ENCODE assay signal across 15 mouse cellular contexts in the genomic region with DNA sequence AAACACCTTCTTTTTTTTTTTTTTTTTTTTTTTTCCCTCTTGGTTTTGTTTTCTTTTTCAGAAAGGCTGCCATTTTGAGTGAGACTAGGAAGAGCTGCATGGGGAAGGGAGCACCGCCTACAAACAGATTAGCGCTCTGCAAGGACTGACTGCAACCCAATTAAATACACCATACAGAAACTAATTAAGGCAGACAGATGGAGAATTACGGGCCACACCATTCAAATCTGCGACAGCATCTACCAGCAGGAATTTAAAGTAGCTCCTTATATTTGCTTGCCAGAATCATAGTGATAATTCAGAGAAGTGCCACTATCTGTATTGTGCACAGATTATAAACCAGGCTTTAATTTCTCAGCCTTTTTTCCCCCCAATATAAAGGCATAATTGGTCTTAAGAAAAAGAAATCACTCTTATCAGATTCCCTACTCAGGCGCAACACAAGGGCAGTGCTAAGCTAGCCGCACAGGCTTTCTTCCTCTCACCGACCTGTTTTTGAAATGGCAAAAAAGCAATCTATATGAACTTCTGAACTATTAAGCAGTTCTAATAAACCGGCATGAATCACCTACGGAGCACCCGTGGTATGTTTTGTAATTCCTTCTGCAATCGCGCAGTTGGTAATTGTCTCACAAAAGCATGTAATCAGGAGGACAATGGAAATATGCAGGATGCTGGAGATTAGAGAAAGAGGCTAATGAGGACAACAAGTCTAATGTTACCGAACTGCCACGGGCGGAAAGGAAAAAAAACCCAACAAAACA.
A peak's percentile ranks its signal among the peaks of the same experiment; 100 is the strongest.
DNase-seq lines count a peak whose midpoint lies in the region; ATAC-seq lines count a peak whose summit lies in the region.
"Had no signal": no experiment of that assay in that cellular context is flagged by ENCODE, and none has a peak within 500 bp of the region (broad histone marks: within the 10 kb centered on the region; RNA-seq: fewer than 3 reads in every experiment).

No protein-coding gene starts in this region.

- ATAC-seq in hindbrain, embryonic 16.5 days = peak; percentile 77; the same call in 1 of the 2 replicates
- no peak for ATAC-seq in erythroblast, adult 5-6 weeks (replicated peaks; ENCODE audit: low FRiP score, poor library complexity, severe bottlenecking)
- ATAC-seq: intestine, embryonic 15.5 days had no signal

- peak; percentile 65 for DNase-seq in heart, adult 11 months
- no peak for DNase-seq in heart, adult 18-20 months
- DNase-seq in right cerebral cortex, adult 18-20 months = peak; percentile 11
- no peak for DNase-seq in right cerebral cortex, postnatal 4 days
- DNase-seq in retina, postnatal 7 days (ENCODE audit: low read depth, low spot score) = peak; percentile 11
- DNase-seq in spleen, postnatal 10 days (ENCODE audit: low spot score in 2 of 2) = no peak
- DNase-seq: embryo, embryonic 11 days; kidney, postnatal 14 days; liver, embryonic 13.5 days; lung, postnatal 14 days; thymus, adult 2 months had no signal

- no peaks in the 10 kb centered on the region for H3K27me3 ChIP-seq in hindbrain, embryonic 16.5 days (replicated peaks; ENCODE audit: control insufficient read depth, insufficient read depth, low read length)
- H3K27me3 ChIP-seq: heart, embryonic 15.5 days; intestine, embryonic 15.5 days; liver, embryonic 13.5 days had no signal

- H3K9me3 ChIP-seq in hindbrain, embryonic 16.5 days (ENCODE audit: control insufficient read depth, low read length) = no peaks in the 10 kb centered on the region
- H3K9me3 ChIP-seq: heart, embryonic 15.5 days; intestine, embryonic 15.5 days; liver, embryonic 13.5 days had no signal

- no peak overlapping the region for H3K4me3 ChIP-seq in hindbrain, embryonic 16.5 days (ENCODE audit: low read length)
- H3K4me3 ChIP-seq: heart, embryonic 15.5 days; intestine, embryonic 15.5 days; liver, embryonic 13.5 days had no signal

- WGBS in hindbrain, embryonic 16.5 days = 40% methylated on average over 15 of the region's 15 CpGs

- no peak overlapping the region for H3K9ac ChIP-seq in hindbrain, embryonic 16.5 days (ENCODE audit: low read depth, low read length)
- H3K9ac ChIP-seq: heart, embryonic 15.5 days; intestine, embryonic 15.5 days; liver, embryonic 13.5 days had no signal

- no peaks in the 10 kb centered on the region for H3K4me1 ChIP-seq in hindbrain, embryonic 16.5 days (ENCODE audit: control insufficient read depth, insufficient read depth, low read depth, low read length)
- H3K4me1 ChIP-seq: heart, embryonic 15.5 days; intestine, embryonic 15.5 days; liver, embryonic 13.5 days had no signal

- no peak overlapping the region for H3K27ac ChIP-seq in hindbrain, embryonic 16.5 days (ENCODE audit: low read depth, low read length)
- H3K27ac ChIP-seq: heart, embryonic 15.5 days; intestine, embryonic 15.5 days; liver, embryonic 13.5 days had no signal

- peaks cover 12% of the 10 kb centered on the region for H3K36me3 ChIP-seq in hindbrain, embryonic 16.5 days (ENCODE audit: control insufficient read depth, insufficient read depth, low read length)
- H3K36me3 ChIP-seq: heart, embryonic 15.5 days; intestine, embryonic 15.5 days; liver, embryonic 13.5 days had no signal

- H3K4me2 ChIP-seq in hindbrain, embryonic 16.5 days (ENCODE audit: low read length) = no peak overlapping the region
- H3K4me2 ChIP-seq: heart, embryonic 15.5 days; intestine, embryonic 15.5 days; liver, embryonic 13.5 days had no signal

Comparison
In these comparisons a context has a peak if more than half of its experiments do, and no peak if none do; other contexts are left out.
1. DNase-seq: peak in heart, adult 11 months (single experiment), right cerebral cortex, adult 18-20 months (single experiment) and retina, postnatal 7 days (single experiment); none in heart, adult 18-20 months (0 of 2), right cerebral cortex, postnatal 4 days (single experiment) and spleen, postnatal 10 days (0 of 2).